Mouse (Mus musculus) myocyte (in vitro differentiated cells): Measurements from ENCODE around the gene Atp11a. TPM values are rescaled to one million over a fixed set of nuclear protein-coding genes. Genes with fewer than 3 reads are reported as not detected.

ENCODE experiments used
- H3K27me3 ChIP-seq: one replicate; pipeline ENCODE4 v1.6.1; 2011; ENCODE audit not compliant: control insufficient read depth, insufficient read depth, insufficient read length
- H3K36me3 ChIP-seq: one replicate; pipeline ENCODE4 v1.6.1; 2011; ENCODE audit not compliant: control insufficient read depth, insufficient read depth
- H3K4me2 ChIP-seq: one replicate; pipeline ENCODE4 v1.6.1; 2011; ENCODE audit warnings: low read depth, control low read depth
- H3K4me3 ChIP-seq: one replicate; pipeline ENCODE4 v1.5.1; 2011; ENCODE audit warnings: mild to moderate bottlenecking, control low read depth, moderate library complexity
- H3K79me2 ChIP-seq: one replicate; pipeline ENCODE4 v1.6.1; 2011; ENCODE audit not compliant: control insufficient read depth, insufficient read depth
- H3ac ChIP-seq: one replicate; pipeline ENCODE4 v1.6.1; 2011; ENCODE audit not compliant: control insufficient read depth, insufficient read length
- CEBPB ChIP-seq: IDR thresholded peaks from 2 replicates; pipeline ENCODE4 v1.6.1; 2011; ENCODE audit warnings: mild to moderate bottlenecking, moderate library complexity; ENCODE audit not compliant: poor library complexity, insufficient read depth, severe bottlenecking
- E2F4 ChIP-seq: IDR thresholded peaks from one replicate; pipeline ENCODE4 v1.6.1; 2011; ENCODE audit warnings: mild to moderate bottlenecking, control low read depth, moderate library complexity; ENCODE audit not compliant: insufficient read depth
- MAX ChIP-seq: IDR thresholded peaks from one replicate; pipeline ENCODE4 v1.6.1; 2011; ENCODE audit warnings: low read depth, mild to moderate bottlenecking, control low read depth
- MYOD1 ChIP-seq, 3 experiments: IDR thresholded peaks; one replicate each; pipeline ENCODE4 v1.6.1; 2011; ENCODE audit warnings: control low read depth in 2 of 3, low read depth in 2 of 3, mild to moderate bottlenecking in 2 of 3, moderate library complexity in 1 of 3; ENCODE audit not compliant: insufficient read length in 2 of 3, control insufficient read depth in 1 of 3
- MYOG ChIP-seq, 3 experiments: IDR thresholded peaks; one replicate each; pipeline ENCODE4 v1.6.1; 2011; ENCODE audit warnings: control low read depth in 2 of 3, low read depth in 2 of 3, mild to moderate bottlenecking in 2 of 3; ENCODE audit not compliant: insufficient read length in 2 of 3, control insufficient read depth in 1 of 3, insufficient read depth in 1 of 3
- POLR2A ChIP-seq: IDR thresholded peaks from one replicate; pipeline ENCODE4 v1.6.1; 2011; ENCODE audit warnings: low read depth, mild to moderate bottlenecking, control low read depth, moderate library complexity; ENCODE audit not compliant: insufficient read length
- POLR2AphosphoS2 ChIP-seq: IDR thresholded peaks from one replicate; pipeline ENCODE4 v1.6.1; 2011; ENCODE audit warnings: low read depth, control low read depth; ENCODE audit not compliant: insufficient read length
- REST ChIP-seq: IDR thresholded peaks from one replicate; pipeline ENCODE4 v1.6.1; 2011; ENCODE audit warnings: mild to moderate bottlenecking, control low read depth, moderate library complexity; ENCODE audit not compliant: insufficient read depth, insufficient read length
- SRF ChIP-seq: IDR thresholded peaks from one replicate; pipeline ENCODE4 v1.6.1; 2011; ENCODE audit warnings: low read depth; ENCODE audit not compliant: control insufficient read depth, insufficient read length
- TCF12 ChIP-seq: IDR thresholded peaks from one replicate; pipeline ENCODE4 v1.6.1; 2011; ENCODE audit warnings: mild to moderate bottlenecking, control low read depth; ENCODE audit not compliant: poor library complexity, insufficient read depth, severe bottlenecking
- TCF3 ChIP-seq: IDR thresholded peaks from one replicate; pipeline ENCODE4 v1.6.1; 2011; ENCODE audit warnings: low read depth, control low read depth; ENCODE audit not compliant: insufficient read length
- USF1 ChIP-seq: IDR thresholded peaks from one replicate; pipeline ENCODE4 v1.6.1; 2011; ENCODE audit warnings: low read depth, mild to moderate bottlenecking, control low read depth, moderate library complexity
- polyA plus RNA-seq: library from polyadenylated mRNA; unstranded; fragments of >200 nt; fragmentation: generic; extraction: Trizol; gene quantifications from one replicate; pipeline ENCODE4 v1.2.1, GENCODE M21; 2012; ENCODE audit warnings: missing spikeins

Gene Atp11a
- polyA plus RNA-seq, 1 experiment, result 13.8 TPM

DNA sequence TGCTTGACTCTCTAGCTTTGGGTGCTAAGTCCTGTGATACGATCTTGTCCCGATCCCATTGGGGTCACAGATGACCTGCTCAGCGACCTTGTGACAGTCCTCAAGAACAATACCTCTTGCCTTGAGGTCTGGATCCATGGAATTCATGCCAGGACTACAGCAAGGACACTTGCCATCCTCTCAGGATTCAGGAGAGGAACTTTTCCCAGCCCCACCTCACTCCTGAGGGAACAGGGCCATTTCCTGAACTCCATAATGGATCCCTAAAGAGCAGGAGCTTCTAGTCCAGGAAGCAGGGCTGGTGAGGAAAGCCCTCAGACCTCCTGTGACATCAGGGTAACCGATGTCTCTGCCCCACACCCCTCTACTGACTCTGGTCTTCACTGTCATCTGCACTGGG, 150.9 kb downstream of the Atp11a start:
- no peak for TF ChIP-seq POLR2AphosphoS2
- TF ChIP-seq USF1, result no peak
- no peak for TF ChIP-seq E2F4
- TF ChIP-seq POLR2A, result no peak
- TF ChIP-seq MAX, result no peak
- TF ChIP-seq SRF, result no peak
- no peak for TF ChIP-seq TCF12
- no peak for TF ChIP-seq MYOD1 (IDR thresholded peaks at IDR 0.05; ENCODE audit: control insufficient read depth in 1 of 3, insufficient read length in 2 of 3, low read depth in 2 of 3)
- no peak for TF ChIP-seq CEBPB
- no peak for TF ChIP-seq REST
- no peak for TF ChIP-seq TCF3
- no peak for TF ChIP-seq MYOG (IDR thresholded peaks at IDR 0.05; ENCODE audit: control insufficient read depth in 1 of 3, insufficient read depth in 1 of 3, insufficient read length in 2 of 3, low read depth in 2 of 3)
- no peaks in the 10 kb centered on the region for H3K36me3 ChIP-seq
- H3ac ChIP-seq, result no peak overlapping the region
- no peak overlapping the region for H3K4me2 ChIP-seq
- no peak overlapping the region for H3K4me3 ChIP-seq
- H3K27me3 ChIP-seq, result peaks cover 25% of the 10 kb centered on the region
- H3K79me2 ChIP-seq, result no peaks in the 10 kb centered on the region

DNA sequence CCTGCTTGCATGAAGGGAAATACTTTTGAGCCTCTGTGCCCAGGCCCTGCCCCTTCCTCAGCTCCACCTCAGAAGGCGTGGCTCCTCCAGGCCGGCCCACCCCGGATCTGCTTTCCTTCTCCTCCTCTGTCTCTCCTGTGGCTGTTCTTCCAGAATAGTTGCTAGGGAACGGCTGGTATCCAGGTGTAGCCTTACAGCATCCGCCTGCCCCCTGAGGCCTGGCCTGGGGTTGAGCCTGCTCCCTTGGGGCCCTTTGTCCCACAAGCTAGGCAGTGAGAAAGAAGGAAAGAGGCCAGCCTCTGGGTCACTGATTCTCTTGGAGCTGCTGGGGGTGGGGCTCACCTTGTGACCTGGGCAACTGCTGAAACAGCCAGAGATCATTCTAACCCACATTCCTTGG, 155.2 kb downstream of the Atp11a start:
- Histone ChIP-seq H3K4me3 (no peak overlapping the region), H3K36me3 (no peaks in the 10 kb centered on the region), H3K79me2 (no peaks in the 10 kb centered on the region), H3K4me2 (no peak overlapping the region), H3K27me3 (peaks cover 56% of the 10 kb centered on the region), H3ac (no peak overlapping the region)
- no peak for TF ChIP-seq MAX
- TF ChIP-seq TCF12, result no peak
- TF ChIP-seq REST, result no peak
- TF ChIP-seq USF1, result no peak
- no peak for TF ChIP-seq TCF3

GRCm38 (mm10) chr8:12915187-12916006, 158.6 kb downstream of the Atp11a start:
- peaks cover 62% of the 10 kb centered on the region for H3K27me3 ChIP-seq
- no peak overlapping the region for H3ac ChIP-seq
- no peaks in the 10 kb centered on the region for H3K36me3 ChIP-seq
- no peak overlapping the region for H3K4me3 ChIP-seq
- TF ChIP-seq CEBPB (no peak), E2F4 (no peak), POLR2A (no peak), TCF12 (no peak), SRF (no peak), MYOD1 (IDR thresholded peaks at IDR 0.05; ENCODE audit: control insufficient read depth in 1 of 3, insufficient read length in 2 of 3, low read depth in 2 of 3) (no peak), USF1 (no peak), POLR2AphosphoS2 (no peak), TCF3 (no peak), REST (no peak), MYOG (IDR thresholded peaks at IDR 0.05; ENCODE audit: control insufficient read depth in 1 of 3, insufficient read depth in 1 of 3, insufficient read length in 2 of 3, low read depth in 2 of 3) (no peak), MAX (no peak)
- H3K79me2 ChIP-seq, result no peaks in the 10 kb centered on the region
- no peak overlapping the region for H3K4me2 ChIP-seq

DNA sequence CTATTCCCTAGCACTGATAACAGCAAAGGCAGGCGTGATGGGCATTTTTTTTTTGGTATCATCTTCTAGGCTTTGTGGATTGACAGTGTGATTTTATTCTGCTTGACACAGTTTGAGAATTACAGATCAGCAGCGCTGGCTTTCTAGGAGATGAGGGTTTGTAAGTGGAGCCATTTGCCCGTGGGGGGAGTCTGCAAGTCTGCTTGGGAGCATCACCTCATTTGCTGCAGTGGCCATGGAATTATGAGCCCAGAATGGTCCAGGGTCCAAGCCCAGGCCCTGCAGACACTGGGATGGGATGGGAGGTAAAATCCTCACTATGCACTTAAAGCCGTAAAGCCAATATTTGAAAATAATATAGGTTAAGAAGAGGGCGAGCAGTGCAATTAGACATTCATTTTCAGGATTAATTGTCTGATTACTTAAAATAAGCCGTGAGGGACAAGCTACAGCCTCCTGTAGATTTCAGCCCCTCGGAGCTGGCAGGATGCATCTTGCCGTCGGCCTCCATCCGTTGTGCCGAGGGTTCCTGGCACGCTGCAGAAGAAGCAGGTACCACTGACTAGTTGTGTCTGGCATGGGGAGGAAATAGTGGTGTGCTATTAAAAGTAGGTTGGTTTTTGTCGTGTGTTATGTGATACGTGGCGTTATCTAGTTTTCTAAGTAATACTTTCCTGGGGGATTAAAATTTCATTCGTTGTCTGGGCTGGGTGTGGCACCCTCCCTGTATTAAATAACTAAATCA, 159.5 kb downstream of the Atp11a start:
- Histone ChIP-seq H3K4me2 (no peak overlapping the region), H3K4me3 (no peak overlapping the region), H3K79me2 (no peaks in the 10 kb centered on the region), H3ac (no peak overlapping the region), H3K36me3 (no peaks in the 10 kb centered on the region), H3K27me3 (peaks cover 67% of the 10 kb centered on the region)
- TF ChIP-seq TCF3 (no peak), POLR2A (no peak), CEBPB (no peak), USF1 (no peak), MYOD1 (IDR thresholded peaks at IDR 0.05; ENCODE audit: control insufficient read depth in 1 of 3, insufficient read length in 2 of 3, low read depth in 2 of 3) (no peak), REST (no peak), POLR2AphosphoS2 (no peak), SRF (no peak), MYOG (IDR thresholded peaks at IDR 0.05; ENCODE audit: control insufficient read depth in 1 of 3, insufficient read depth in 1 of 3, insufficient read length in 2 of 3, low read depth in 2 of 3) (no peak), TCF12 (no peak), MAX (no peak), E2F4 (no peak)
